Mouse (Mus musculus): ENCODE data around the gene Gm10644. TPM values are rescaled to one million over a fixed set of nuclear protein-coding genes. Genes with fewer than 3 reads are reported as not detected.

Gene Gm10644
- not detected in 2 replicates for polyA plus RNA-seq (2012; ENCODE audit: insufficient read depth, low replicate concordance)

- peak within 1 kb of the TSS; percentile 95 for H3K4me3 ChIP-seq (replicated peaks)
- H3K36me3 ChIP-seq (replicated peaks; ENCODE audit: low read length): peaks cover 6% of the 10 kb centered on the region
- peaks cover 11% of the 10 kb centered on the region for H3K27me3 ChIP-seq (replicated peaks)
- TF ChIP-seq FLI1 (IDR thresholded peaks at IDR 0.05; ENCODE audit: low read length) (no peak), GATA1 (IDR thresholded peaks at IDR 0.05; ENCODE audit: borderline replicate concordance, low read length) (no peak)
- H3K4me1 ChIP-seq: peaks cover 39% of the 10 kb centered on the region
- H3K9me3 ChIP-seq: no peaks in the 10 kb centered on the region
Measured at GRCm38 (mm10) chr8:83955106-83955957, at the start of gene Gm10644, which contains the start of gene Asf1b. TSS of gene Gm10644 (minus strand) at chr8:83955205. TSS of gene Asf1b (plus strand) at chr8:83955507.

DNA sequence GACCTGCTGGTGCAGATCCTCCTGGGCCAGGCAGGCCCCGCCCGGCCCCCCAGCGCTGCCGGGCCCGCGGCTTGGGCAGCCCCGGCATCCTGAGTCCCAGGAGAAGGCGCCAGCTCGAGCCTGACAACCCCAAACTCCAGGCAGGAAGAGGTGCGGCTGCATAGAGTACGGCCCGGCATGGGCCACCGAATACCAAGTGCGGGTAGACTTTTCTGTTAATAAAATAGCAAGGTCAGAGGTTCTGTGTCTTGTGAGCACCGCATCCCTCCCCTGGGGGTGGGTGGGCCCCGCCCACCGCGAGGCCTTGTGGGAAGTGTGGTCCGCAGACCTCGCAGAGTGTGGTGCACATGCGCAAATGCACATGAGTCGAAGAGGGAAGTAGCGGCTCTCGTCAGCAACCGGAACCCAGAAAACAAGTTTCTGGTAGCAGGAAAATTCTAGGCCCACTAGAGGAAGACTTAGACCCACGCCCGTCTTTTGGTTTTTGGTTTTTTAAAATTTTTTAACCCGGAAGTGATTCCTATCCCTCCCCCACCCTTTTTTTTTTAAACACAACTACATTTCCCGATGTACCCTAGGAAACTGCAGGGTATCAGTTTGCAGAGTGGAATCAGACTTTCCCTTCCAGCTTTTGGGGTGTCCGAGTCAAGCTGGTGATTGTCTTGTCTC is 49.7 kb upstream of the Gm10644 start:
- Histone ChIP-seq H3K36me3 (replicated peaks; ENCODE audit: low read length) (peaks cover 38% of the 10 kb centered on the region), H3K4me3 (replicated peaks) (peak overlapping the region; percentile 91), H3K27me3 (replicated peaks) (no peaks in the 10 kb centered on the region), H3K4me1 (peaks cover 38% of the 10 kb centered on the region), H3K9me3 (no peaks in the 10 kb centered on the region)
- TF ChIP-seq FLI1 (IDR thresholded peaks at IDR 0.05; ENCODE audit: low read length) (no peak), GATA1 (IDR thresholded peaks at IDR 0.05; ENCODE audit: borderline replicate concordance, low read length) (no peak)

DNA sequence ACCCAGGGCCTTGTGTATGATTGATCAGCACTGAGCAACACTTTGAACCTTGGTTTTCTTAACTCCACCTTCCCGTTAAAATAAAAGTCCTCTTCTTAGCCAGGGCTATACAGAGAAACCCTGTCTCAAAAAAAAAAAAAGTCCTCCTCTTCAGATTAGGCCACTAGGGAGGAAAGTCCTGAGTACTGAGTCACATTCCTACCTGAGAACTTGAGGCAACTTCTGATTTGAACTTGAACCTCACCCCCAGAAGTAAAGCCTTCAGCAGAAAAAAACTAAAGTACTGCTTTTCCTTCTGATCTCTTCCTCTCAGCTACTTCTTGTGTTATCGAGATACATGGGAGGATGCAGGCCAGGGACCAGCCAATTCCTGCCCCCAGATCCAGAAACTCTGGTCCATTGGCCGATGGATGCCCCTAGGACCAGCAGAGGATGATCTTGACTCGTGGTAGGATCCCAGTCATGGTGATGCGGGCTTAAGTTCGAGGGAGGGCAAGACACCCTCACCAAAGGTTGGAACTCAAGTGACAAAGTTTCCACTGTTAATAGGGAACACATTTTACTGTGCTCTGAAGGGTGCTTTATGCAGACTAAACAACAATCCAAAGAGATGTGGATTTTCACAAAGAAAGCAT is 48.7 kb upstream of the Gm10644 start:
- Histone ChIP-seq H3K27me3 (replicated peaks) (no peaks in the 10 kb centered on the region), H3K4me3 (replicated peaks) (peak overlapping the region; percentile 91), H3K36me3 (replicated peaks; ENCODE audit: low read length) (peaks cover 47% of the 10 kb centered on the region), H3K9me3 (no peaks in the 10 kb centered on the region), H3K4me1 (peaks cover 48% of the 10 kb centered on the region)
- TF ChIP-seq GATA1 (IDR thresholded peaks at IDR 0.05; ENCODE audit: borderline replicate concordance, low read length): no peak
- no peak for TF ChIP-seq FLI1 (IDR thresholded peaks at IDR 0.05; ENCODE audit: low read length)

DNA sequence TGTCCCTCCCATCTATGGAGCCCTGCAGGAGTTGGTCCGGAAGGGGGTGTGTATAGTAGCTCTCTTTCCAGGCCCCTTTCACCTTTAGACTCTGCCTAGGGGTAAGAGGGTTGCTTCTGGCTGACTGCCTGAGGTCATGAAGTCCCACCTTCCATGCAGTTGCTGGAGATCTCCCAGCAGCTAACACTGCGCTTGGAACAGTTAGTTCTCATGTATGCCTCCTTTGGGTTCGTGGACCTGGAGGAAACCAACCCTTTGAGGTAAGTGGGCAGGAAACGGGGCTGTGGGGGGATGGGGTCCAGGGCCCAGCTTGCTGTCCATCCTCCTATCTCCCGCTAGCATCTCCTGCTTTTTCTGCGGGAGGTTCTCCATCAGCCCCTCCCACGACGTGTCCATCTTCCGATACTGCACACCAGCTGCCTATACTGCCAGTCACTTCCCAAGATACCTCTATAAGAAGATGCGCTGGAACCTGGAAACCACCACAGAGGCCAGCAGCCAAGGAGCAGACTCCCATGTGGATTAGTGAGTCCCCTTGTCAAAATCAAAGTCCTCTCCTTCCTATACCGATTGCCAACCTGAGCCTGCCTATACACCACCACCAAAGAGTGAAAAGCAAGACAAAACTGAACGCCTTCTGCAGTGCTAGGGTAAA is 48.1 kb upstream of the Gm10644 start:
- Histone ChIP-seq H3K4me1 (peaks cover 49% of the 10 kb centered on the region), H3K36me3 (replicated peaks; ENCODE audit: low read length) (peaks cover 47% of the 10 kb centered on the region)

DNA sequence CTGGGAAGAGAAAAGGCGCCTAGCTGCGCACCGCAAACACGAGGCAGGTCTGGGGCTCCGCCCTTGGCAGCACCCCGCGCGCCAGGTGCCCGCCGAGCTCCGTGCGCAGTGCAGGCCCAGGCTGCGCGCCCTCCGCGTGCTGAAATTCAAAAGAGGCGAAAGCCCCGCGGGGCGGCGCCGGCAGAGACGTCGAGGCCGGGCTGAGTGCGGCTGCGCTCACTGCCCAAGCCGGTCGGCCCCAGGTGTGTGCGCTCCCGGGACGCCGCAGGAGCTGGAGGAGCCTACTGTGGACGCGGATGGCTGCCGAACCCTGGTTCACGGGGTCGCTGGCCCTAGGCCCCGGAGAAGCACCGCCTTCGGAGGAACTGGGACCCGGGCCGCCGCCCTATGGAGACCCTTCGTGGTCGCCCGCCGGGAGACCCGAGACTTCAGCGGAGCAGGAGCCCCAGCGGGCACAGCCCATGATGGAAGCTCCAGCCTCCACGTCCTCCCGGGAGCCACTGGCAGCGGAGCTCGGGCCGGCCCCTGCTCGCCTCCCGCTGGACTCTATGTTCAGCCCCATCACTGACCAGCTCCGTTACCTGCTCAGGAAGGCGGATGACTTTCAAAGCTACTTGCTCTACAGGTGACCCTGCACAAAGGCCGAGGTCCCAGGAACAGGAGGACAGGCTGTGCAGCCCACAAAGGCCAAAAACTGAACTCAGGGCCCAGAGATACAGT is 46.4 kb upstream of the Gm10644 start, which contains the start of gene 1700067K01Rik:
Gene 1700067K01Rik (plus strand): TSS at position 222 of the 720 bp plus-strand sequence.
- peaks cover 50% of the 10 kb centered on the region for H3K4me1 ChIP-seq
- H3K4me3 ChIP-seq (replicated peaks): no peak within 1 kb of the TSS
- H3K9me3 ChIP-seq: no peaks in the 10 kb centered on the region
- TF ChIP-seq FLI1 (IDR thresholded peaks at IDR 0.05; ENCODE audit: low read length) (no peak), GATA1 (IDR thresholded peaks at IDR 0.05; ENCODE audit: borderline replicate concordance, low read length) (no peak)
- H3K27me3 ChIP-seq (replicated peaks): no peaks in the 10 kb centered on the region
- H3K36me3 ChIP-seq (replicated peaks; ENCODE audit: low read length): peaks cover 47% of the 10 kb centered on the region

More for the DNA sequence above, 48.1 kb upstream of the Gm10644 start:
- Histone ChIP-seq H3K4me3 (replicated peaks) (peak overlapping the region; percentile 10), H3K27me3 (replicated peaks) (no peaks in the 10 kb centered on the region), H3K9me3 (no peaks in the 10 kb centered on the region)
- TF ChIP-seq FLI1 (IDR thresholded peaks at IDR 0.05; ENCODE audit: low read length): no peak

DNA sequence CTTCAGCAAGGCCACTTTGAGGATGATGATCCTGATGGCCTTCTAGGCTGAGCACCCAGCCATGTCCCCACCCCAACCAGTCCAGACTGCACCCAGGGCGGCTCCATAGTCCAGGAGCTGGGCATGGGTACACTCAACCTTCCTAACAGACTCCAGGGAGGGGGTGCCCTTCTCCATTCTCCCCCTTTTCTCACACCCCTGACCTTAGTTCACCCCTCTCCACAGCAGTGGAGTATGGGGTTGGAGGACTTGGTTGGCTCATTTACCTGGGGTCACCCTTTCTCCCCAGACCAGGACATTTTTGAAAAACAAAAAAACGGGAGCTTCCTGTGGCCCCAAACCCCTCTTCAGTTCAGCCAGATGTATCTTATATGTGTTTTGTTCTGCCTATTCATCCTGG is 44.8 kb upstream of the Gm10644 start:
- TF ChIP-seq GATA1 (IDR thresholded peaks at IDR 0.05; ENCODE audit: borderline replicate concordance, low read length) (no peak), FLI1 (IDR thresholded peaks at IDR 0.05; ENCODE audit: low read length) (no peak)
- H3K27me3 ChIP-seq (replicated peaks): no peaks in the 10 kb centered on the region
- peaks cover 55% of the 10 kb centered on the region for H3K4me1 ChIP-seq
- H3K4me3 ChIP-seq (replicated peaks): peak overlapping the region; percentile 91
- no peaks in the 10 kb centered on the region for H3K9me3 ChIP-seq
- peaks cover 55% of the 10 kb centered on the region for H3K36me3 ChIP-seq (replicated peaks; ENCODE audit: low read length)

- Histone ChIP-seq H3K9me3 (no peaks in the 10 kb centered on the region), H3K4me3 (replicated peaks) (peak overlapping the region; percentile 91), H3K36me3 (replicated peaks; ENCODE audit: low read length) (peaks cover 62% of the 10 kb centered on the region), H3K27me3 (replicated peaks) (no peaks in the 10 kb centered on the region), H3K4me1 (peaks cover 58% of the 10 kb centered on the region)
- TF ChIP-seq GATA1 (IDR thresholded peaks at IDR 0.05; ENCODE audit: borderline replicate concordance, low read length) (no peak), FLI1 (IDR thresholded peaks at IDR 0.05; ENCODE audit: low read length) (no peak)
Measured at GRCm38 (mm10) chr8:83999057-83999705, 44.2 kb upstream of the Gm10644 start.

GRCm38 (mm10) chr8:83998231-83999056 is 43.4 kb upstream of the Gm10644 start:
- Histone ChIP-seq H3K36me3 (replicated peaks; ENCODE audit: low read length) (peaks cover 67% of the 10 kb centered on the region), H3K27me3 (replicated peaks) (no peaks in the 10 kb centered on the region), H3K9me3 (no peaks in the 10 kb centered on the region), H3K4me3 (replicated peaks) (peak overlapping the region; percentile 91), H3K4me1 (peaks cover 51% of the 10 kb centered on the region)
- no peak for TF ChIP-seq GATA1 (IDR thresholded peaks at IDR 0.05; ENCODE audit: borderline replicate concordance, low read length)
- no peak for TF ChIP-seq FLI1 (IDR thresholded peaks at IDR 0.05; ENCODE audit: low read length)

All from megakaryocyte, embryonic 14.5 days (primary cell).